Mouse (Mus musculus) midbrain, embryonic 12.5 days (tissue): Measurements from ENCODE around the gene Prkch. TPM values are rescaled to one million over a fixed set of nuclear protein-coding genes. Genes with fewer than 3 reads are reported as not detected.

ENCODE experiments used
- ATAC-seq: fragments of 200-750 bp; cut with Nextera tagmentation; 2 replicates; pipeline ENCODE4 v1.8.0; 2017; ENCODE audit warnings: low read depth, moderate TSS enrichment, moderate library complexity; ENCODE audit not compliant: low FRiP score
- H3K27ac ChIP-seq: fragments of 300-500 bp; sonication (generic); replicated peaks from 2 replicates; pipeline ENCODE4 v1.5.1; 2016; ENCODE audit warnings: mild to moderate bottlenecking
- H3K27me3 ChIP-seq: fragments of 300-500 bp; sonication (generic); 2 replicates; pipeline ENCODE4 v1.6.1; 2016; ENCODE audit warnings: mild to moderate bottlenecking
- H3K36me3 ChIP-seq: fragments of 300-500 bp; sonication (generic); 2 replicates; pipeline ENCODE4 v1.6.1; 2016
- H3K4me1 ChIP-seq: fragments of 300-500 bp; sonication (generic); 2 replicates; pipeline ENCODE4 v1.6.1; 2016
- H3K4me2 ChIP-seq: fragments of 300-500 bp; sonication (generic); replicated peaks from 2 replicates; pipeline ENCODE4 v1.6.1; 2016; ENCODE audit warnings: mild to moderate bottlenecking, moderate library complexity
- H3K4me3 ChIP-seq: fragments of 300-500 bp; sonication (generic); 2 replicates; pipeline ENCODE4 v1.5.1; 2016; ENCODE audit warnings: mild to moderate bottlenecking
- H3K9ac ChIP-seq: fragments of 300-500 bp; sonication (generic); replicated peaks from 2 replicates; pipeline ENCODE4 v1.6.1; 2016; ENCODE audit warnings: mild to moderate bottlenecking, moderate library complexity
- H3K9me3 ChIP-seq: fragments of 300-500 bp; sonication (generic); 2 replicates; pipeline ENCODE4 v1.6.1; 2016; ENCODE audit warnings: mild to moderate bottlenecking
- WGBS: fragments of 180-500 bp; shearing (Covaris S2); methylation state at CpG from one replicate; pipeline ENCODE4 v1.1.7; 2016; 5-methylcytosine and 5-hydroxymethylcytosine counted together
- polyA plus RNA-seq: library from polyadenylated mRNA; unstranded; fragments of >200 nt; fragmentation: Nextera tagmentation; extraction: Ambion mirVana; gene quantifications from 2 replicates; pipeline ENCODE4 v1.2.1, GENCODE M21; 2016

The Prkch gene
- polyA plus RNA-seq, 1 experiment from 2014 or later, result 7.0 TPM

- H3K27ac ChIP-seq, result no peak overlapping the region
- no peak overlapping the region for H3K4me2 ChIP-seq
- H3K9ac ChIP-seq, result no peak overlapping the region
- no peaks in the 10 kb centered on the region for H3K36me3 ChIP-seq
- H3K4me3 ChIP-seq, result no peak overlapping the region
- H3K4me1 ChIP-seq, result no peaks in the 10 kb centered on the region
- no peak for ATAC-seq
- H3K27me3 ChIP-seq, result peaks cover 4% of the 10 kb centered on the region; the same call in 1 of the 2 replicates
- H3K9me3 ChIP-seq, result no peaks in the 10 kb centered on the region
- WGBS, result 93% methylated on average over 6 of the region's 6 CpGs
Observed at GRCm38 (mm10) chr12:73746072-73746471, 161.5 kb downstream of the Prkch start.

- no peak for ATAC-seq
- peaks cover 4% of the 10 kb centered on the region; the same call in 1 of the 2 replicates for H3K27me3 ChIP-seq
- WGBS, result 95% methylated on average over 3 of the region's 3 CpGs
- H3K4me2 ChIP-seq, result no peak overlapping the region
- no peaks in the 10 kb centered on the region for H3K9me3 ChIP-seq
- H3K4me3 ChIP-seq, result no peak overlapping the region
- H3K27ac ChIP-seq, result no peak overlapping the region
- no peaks in the 10 kb centered on the region for H3K36me3 ChIP-seq
- H3K4me1 ChIP-seq, result peaks cover 2% of the 10 kb centered on the region
- H3K9ac ChIP-seq, result no peak overlapping the region
Observed at GRCm38 (mm10) chr12:73748373-73748772, 163.8 kb downstream of the Prkch start.

DNA sequence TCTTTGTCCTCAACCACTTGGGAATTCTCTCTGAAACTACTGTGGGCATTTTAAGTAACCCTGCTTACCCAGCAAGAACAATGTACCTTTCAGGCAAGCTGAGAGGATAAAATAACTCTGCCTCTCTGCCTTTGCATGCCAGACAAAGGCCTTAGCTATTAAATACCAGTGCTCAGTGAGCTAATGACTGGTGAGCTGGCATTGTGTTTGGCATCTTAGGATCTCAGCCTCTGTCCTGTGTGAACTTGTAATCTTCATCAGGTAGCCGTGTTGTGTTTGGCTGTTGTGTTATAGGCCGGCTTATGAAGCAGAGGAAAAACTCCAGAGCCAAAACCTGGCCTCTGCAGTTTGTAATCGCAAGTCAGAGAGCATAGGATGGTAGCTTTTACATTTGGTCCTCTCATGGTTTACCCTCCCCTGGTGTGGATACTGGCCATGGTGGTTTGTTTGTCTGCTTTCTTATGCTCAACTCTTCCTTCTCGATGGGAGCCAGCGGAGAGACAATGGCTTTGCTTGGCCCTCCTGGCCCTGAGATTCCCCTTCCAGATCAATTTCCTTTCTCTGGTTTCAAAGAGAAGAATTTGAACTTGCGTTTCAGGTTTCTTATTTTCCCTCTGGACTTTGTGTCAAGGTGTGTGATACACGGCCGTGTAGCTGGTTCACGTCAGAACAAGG is 170.0 kb downstream of the Prkch start:
- no peaks in the 10 kb centered on the region for H3K9me3 ChIP-seq
- ATAC-seq, result 0 out of 2 replicates have a peak, but pooled peaks have one; percentile 38
- no peaks in the 10 kb centered on the region for H3K36me3 ChIP-seq
- H3K4me3 ChIP-seq, result no peak overlapping the region
- H3K4me1 ChIP-seq, result peaks cover 18% of the 10 kb centered on the region
- no peak overlapping the region for H3K9ac ChIP-seq
- peak overlapping the region; percentile 60 for H3K27ac ChIP-seq
- WGBS, result 60% methylated on average over 9 of the region's 9 CpGs
- H3K4me2 ChIP-seq, result no peak overlapping the region
- H3K27me3 ChIP-seq, result peaks cover 27% of the 10 kb centered on the region

DNA sequence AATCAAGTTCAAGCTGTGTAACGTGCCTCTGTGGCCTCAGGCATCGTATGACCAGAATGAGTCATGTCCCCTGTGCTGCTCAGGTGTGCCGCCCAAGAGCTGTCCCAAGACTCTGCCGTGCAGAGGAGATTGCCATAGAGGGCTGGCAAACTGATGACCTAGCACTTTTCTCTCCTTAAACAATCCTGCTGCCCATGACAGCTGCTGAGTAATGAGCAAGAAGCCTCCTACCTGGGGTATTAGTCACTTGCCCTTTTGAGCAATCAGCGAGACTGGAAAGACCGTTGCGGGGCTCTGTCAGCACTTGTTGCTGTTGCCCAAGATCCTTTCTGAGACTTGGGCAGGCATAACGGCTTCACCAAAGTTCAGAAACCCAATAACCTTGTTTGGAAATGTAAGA is 171.1 kb downstream of the Prkch start:
- H3K9ac ChIP-seq, result no peak overlapping the region
- H3K36me3 ChIP-seq, result no peaks in the 10 kb centered on the region
- no peak overlapping the region for H3K4me3 ChIP-seq
- peaks cover 26% of the 10 kb centered on the region for H3K27me3 ChIP-seq
- H3K4me2 ChIP-seq, result no peak overlapping the region
- H3K4me1 ChIP-seq, result peaks cover 18% of the 10 kb centered on the region
- H3K9me3 ChIP-seq, result no peaks in the 10 kb centered on the region
- H3K27ac ChIP-seq, result no peak overlapping the region
- WGBS, result 90% methylated on average over 8 of the region's 8 CpGs
- no peak for ATAC-seq

DNA sequence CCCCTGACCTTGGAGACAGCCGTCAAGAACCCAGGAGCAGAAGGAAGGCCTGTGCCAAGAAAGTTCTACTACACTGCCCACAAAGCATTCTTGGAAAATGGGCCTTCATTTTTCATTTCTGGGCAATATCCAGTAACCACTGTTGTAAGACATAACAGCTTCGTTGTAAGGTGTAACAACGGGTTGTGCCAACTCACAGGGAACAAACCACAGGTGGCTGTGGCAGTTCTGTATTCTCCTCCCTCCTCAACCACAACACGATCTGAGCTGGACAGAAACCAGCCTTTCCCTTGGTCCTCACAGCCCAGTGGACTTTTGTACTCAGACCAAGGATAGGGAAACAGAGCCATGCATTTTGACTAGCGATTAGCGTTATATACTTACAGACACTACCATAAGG is 171.9 kb downstream of the Prkch start:
- ATAC-seq, result no peak
- Histone ChIP-seq H3K27ac (no peak overlapping the region), H3K4me3 (no peak overlapping the region), H3K36me3 (no peaks in the 10 kb centered on the region), H3K4me1 (peaks cover 18% of the 10 kb centered on the region), H3K9me3 (no peaks in the 10 kb centered on the region), H3K9ac (no peak overlapping the region), H3K27me3 (peaks cover 26% of the 10 kb centered on the region), H3K4me2 (no peak overlapping the region)
- 91% methylated on average over 6 of the region's 6 CpGs for WGBS

- H3K4me2 ChIP-seq, result no peak overlapping the region
- H3K4me3 ChIP-seq, result no peak overlapping the region
- H3K4me1 ChIP-seq, result peaks cover 7% of the 10 kb centered on the region; the same call in 1 of the 2 replicates
- H3K27me3 ChIP-seq, result peaks cover 25% of the 10 kb centered on the region; the same call in 1 of the 2 replicates
- H3K9me3 ChIP-seq, result no peaks in the 10 kb centered on the region
- no peak overlapping the region for H3K9ac ChIP-seq
- no peaks in the 10 kb centered on the region for H3K36me3 ChIP-seq
- no peak overlapping the region for H3K27ac ChIP-seq
- peak; percentile 60 for ATAC-seq
- 55% methylated on average over 6 of the region's 6 CpGs for WGBS
Observed at GRCm38 (mm10) chr12:73762001-73762400, 177.4 kb downstream of the Prkch start.

- no peak for ATAC-seq
- Histone ChIP-seq H3K9ac (no peak overlapping the region), H3K4me3 (no peak overlapping the region), H3K27me3 (peaks cover 24% of the 10 kb centered on the region; the same call in 1 of the 2 replicates), H3K36me3 (no peaks in the 10 kb centered on the region), H3K27ac (no peak overlapping the region), H3K9me3 (no peaks in the 10 kb centered on the region), H3K4me1 (peaks cover 7% of the 10 kb centered on the region; the same call in 1 of the 2 replicates), H3K4me2 (no peak overlapping the region)
- WGBS, result 74% methylated on average over 3 of the region's 3 CpGs
Observed at GRCm38 (mm10) chr12:73762762-73763161, 178.2 kb downstream of the Prkch start.

DNA sequence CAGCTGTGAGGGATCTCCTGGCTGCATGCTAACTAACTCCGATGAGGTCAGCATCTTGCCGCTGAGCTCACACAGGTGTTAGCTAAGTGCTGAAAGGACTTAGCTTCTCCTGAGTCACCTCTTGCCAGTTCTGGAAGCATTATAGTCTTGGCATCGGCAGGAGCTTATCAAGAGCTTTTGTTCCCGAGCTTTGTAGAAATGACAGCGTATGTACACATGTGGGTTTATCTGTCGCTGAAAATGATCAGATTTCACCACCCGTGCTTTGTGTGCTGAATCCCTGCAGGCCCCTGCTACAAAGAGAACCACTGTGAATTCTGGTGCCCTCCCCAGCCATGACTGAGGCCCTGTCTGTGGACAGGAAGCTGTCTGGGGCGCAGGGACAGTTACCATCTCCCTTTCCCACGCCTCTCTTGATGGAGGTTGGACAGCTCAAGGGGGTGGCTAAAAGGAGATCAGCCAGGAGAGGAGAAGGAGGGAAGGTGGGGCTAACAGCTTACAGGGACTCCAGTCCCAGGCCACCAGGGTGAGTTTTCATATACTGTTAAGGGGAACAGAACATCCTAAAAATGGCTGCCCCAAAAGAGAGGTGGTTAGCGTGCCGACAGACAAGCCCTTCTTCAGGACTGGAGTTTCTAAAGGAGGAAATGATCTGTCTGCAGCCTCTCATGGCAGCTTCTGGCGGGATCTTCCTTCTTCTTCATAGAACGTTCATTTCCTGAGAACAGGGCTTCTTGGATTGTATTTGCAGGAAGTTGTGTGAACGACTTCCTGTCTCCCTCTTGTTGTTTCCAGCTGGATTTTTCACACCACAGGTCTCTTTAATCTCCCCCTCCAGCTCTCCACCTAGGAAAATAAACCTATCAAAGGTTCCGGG is 180.3 kb downstream of the Prkch start:
- peaks cover 7% of the 10 kb centered on the region; the same call in 1 of the 2 replicates for H3K4me1 ChIP-seq
- H3K4me2 ChIP-seq, result no peak overlapping the region
- peaks cover 9% of the 10 kb centered on the region; the same call in 1 of the 2 replicates for H3K27me3 ChIP-seq
- no peak overlapping the region for H3K4me3 ChIP-seq
- H3K9ac ChIP-seq, result no peak overlapping the region
- no peaks in the 10 kb centered on the region for H3K9me3 ChIP-seq
- ATAC-seq, result no peak
- WGBS, result 76% methylated on average over 15 of the region's 15 CpGs
- H3K27ac ChIP-seq, result no peak overlapping the region
- no peaks in the 10 kb centered on the region for H3K36me3 ChIP-seq

DNA sequence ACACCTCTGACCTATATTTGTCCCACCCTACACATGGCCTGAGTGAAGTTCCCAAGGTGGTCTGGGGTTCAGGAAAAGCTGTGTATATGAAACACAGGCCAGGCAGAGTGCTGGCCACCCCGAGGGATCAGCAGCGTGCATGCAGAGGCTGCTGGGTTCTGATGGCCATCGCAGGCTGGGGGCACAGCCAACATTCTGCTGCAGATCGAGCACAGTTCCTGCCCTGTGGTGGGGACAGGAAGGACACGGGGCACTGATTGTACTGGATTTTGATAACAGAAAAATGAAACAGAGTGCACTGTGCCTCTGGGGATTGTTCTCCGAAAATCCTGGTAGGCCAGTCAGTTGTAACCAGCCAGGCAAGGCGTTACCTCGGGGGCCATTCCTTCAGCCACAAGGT is 181.6 kb downstream of the Prkch start:
- H3K9ac ChIP-seq, result no peak overlapping the region
- H3K27me3 ChIP-seq, result peaks cover 8% of the 10 kb centered on the region; the same call in 1 of the 2 replicates
- no peaks in the 10 kb centered on the region for H3K9me3 ChIP-seq
- no peak for ATAC-seq
- no peaks in the 10 kb centered on the region for H3K36me3 ChIP-seq
- H3K4me1 ChIP-seq, result peaks cover 7% of the 10 kb centered on the region; the same call in 1 of the 2 replicates
- H3K4me3 ChIP-seq, result no peak overlapping the region
- H3K4me2 ChIP-seq, result no peak overlapping the region
- 89% methylated on average over 8 of the region's 8 CpGs for WGBS
- no peak overlapping the region for H3K27ac ChIP-seq

DNA sequence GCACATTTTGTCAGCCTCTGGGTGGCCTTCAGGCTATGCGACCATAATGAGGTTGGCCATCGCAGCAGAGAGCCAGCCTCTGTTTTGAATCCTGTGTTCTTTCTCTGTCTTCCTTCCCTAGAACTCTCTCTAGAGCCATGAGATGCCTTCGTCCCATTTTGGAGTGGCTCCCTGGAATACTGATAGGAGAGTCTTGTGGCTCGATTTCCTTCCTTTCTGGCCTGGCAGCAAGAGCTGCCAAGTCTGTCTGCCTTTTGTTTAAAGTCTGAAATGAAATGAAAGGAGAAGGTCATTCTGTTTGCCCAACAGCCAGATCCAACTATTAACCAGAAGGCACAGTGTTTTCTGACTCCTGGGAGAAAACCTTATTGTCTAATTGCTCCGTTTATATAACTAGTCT is 184.2 kb downstream of the Prkch start:
- no peak for ATAC-seq
- no peak overlapping the region for H3K9ac ChIP-seq
- WGBS, result 84% methylated on average over 5 of the region's 5 CpGs
- H3K4me2 ChIP-seq, result no peak overlapping the region
- no peaks in the 10 kb centered on the region for H3K36me3 ChIP-seq
- H3K9me3 ChIP-seq, result no peaks in the 10 kb centered on the region
- H3K27me3 ChIP-seq, result peaks cover 8% of the 10 kb centered on the region; the same call in 1 of the 2 replicates
- no peak overlapping the region for H3K4me3 ChIP-seq
- H3K4me1 ChIP-seq, result peaks cover 5% of the 10 kb centered on the region; the same call in 1 of the 2 replicates
- no peak overlapping the region for H3K27ac ChIP-seq

GRCm38 (mm10) chr12:73769536-73769935 is 184.9 kb downstream of the Prkch start:
- Histone ChIP-seq H3K36me3 (no peaks in the 10 kb centered on the region), H3K4me3 (no peak overlapping the region), H3K4me1 (peaks cover 5% of the 10 kb centered on the region; the same call in 1 of the 2 replicates), H3K9me3 (no peaks in the 10 kb centered on the region), H3K27ac (no peak overlapping the region), H3K4me2 (no peak overlapping the region), H3K9ac (no peak overlapping the region), H3K27me3 (peaks cover 6% of the 10 kb centered on the region; the same call in 1 of the 2 replicates)
- 90% methylated on average over 6 of the region's 6 CpGs for WGBS
- ATAC-seq, result no peak

DNA sequence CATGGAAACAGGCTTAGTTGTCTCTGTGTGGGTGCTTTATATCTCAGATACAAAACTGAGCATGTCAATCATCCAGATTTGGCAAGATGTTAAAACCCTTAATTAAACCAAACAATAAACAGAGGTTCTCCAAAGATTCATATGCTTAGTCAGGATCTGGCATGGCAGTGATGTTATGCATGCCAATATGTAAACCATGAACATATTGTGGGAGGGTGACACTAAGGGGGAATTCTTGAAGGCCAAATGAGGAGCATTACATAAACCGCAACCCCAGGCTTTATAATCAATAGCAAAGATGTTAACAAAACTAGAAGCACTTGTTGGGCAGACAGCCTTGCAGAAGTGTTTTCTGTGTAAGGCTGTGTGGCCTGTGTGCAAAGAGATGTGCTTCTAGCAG is 186.2 kb downstream of the Prkch start:
- ATAC-seq, result no peak
- Histone ChIP-seq H3K9me3 (no peaks in the 10 kb centered on the region), H3K27ac (no peak overlapping the region), H3K9ac (no peak overlapping the region), H3K27me3 (no peaks in the 10 kb centered on the region), H3K4me2 (no peak overlapping the region), H3K36me3 (no peaks in the 10 kb centered on the region), H3K4me1 (no peaks in the 10 kb centered on the region), H3K4me3 (no peak overlapping the region)
- 95% methylated on average over 1 of the region's 1 CpGs for WGBS
